Mouse (Mus musculus): ENCODE measurements around the gene Fhl3.

- no peak for TF ChIP-seq CTCF (IDR thresholded peaks at IDR 0.05)
- no peak for TF ChIP-seq EP300 (IDR thresholded peaks at IDR 0.05)
These were observed 43.4 kb upstream of the Fhl3 start for GRCm38 (mm10) chr4:124656854-124657650.
